Mouse (Mus musculus) ES-Bruce4 (cell line): ENCODE measurements at regions not wholly inside any gene's neighbourhood (a gene's known extent, or its start where the extent isn't known, plus 50 kb on each side); places are given as distances from the start of the nearest gene placed in this dataset.

ENCODE experiments used
- H3K27ac ChIP-seq: 2 replicates; pipeline ENCODE4 v1.5.1; 2012; ENCODE audit warnings: low read length, inconsistent platforms; ENCODE audit not compliant: insufficient read depth
- H3K27me3 ChIP-seq: 2 replicates; pipeline ENCODE4 v1.6.1; 2012; ENCODE audit warnings: mild to moderate bottlenecking, low read length, inconsistent platforms; ENCODE audit not compliant: control insufficient read depth, poor library complexity, insufficient read depth, severe bottlenecking
- H3K36me3 ChIP-seq: 2 replicates; pipeline ENCODE4 v1.6.1; 2012; ENCODE audit warnings: inconsistent platforms, mild to moderate bottlenecking, low read length, moderate library complexity; ENCODE audit not compliant: control insufficient read depth, poor library complexity, insufficient read depth, severe bottlenecking
- H3K4me1 ChIP-seq: one replicate; pipeline ENCODE4 v1.8.1; 2011; ENCODE audit warnings: low read length; ENCODE audit not compliant: control insufficient read depth, insufficient read depth
- H3K4me3 ChIP-seq: 2 replicates; pipeline ENCODE4 v1.5.1; 2011; ENCODE audit warnings: low read depth, mild to moderate bottlenecking, low read length
- H3K9ac ChIP-seq: 2 replicates; pipeline ENCODE4 v1.6.1; 2012; ENCODE audit warnings: low read depth, mild to moderate bottlenecking, inconsistent platforms; ENCODE audit not compliant: poor library complexity, severe bottlenecking
- H3K9me3 ChIP-seq: replicated peaks from 2 replicates; pipeline ENCODE4 v1.6.1; 2012; ENCODE audit warnings: mild to moderate bottlenecking, low read length, inconsistent platforms; ENCODE audit not compliant: control insufficient read depth, poor library complexity, insufficient read depth, severe bottlenecking
- CTCF ChIP-seq: IDR thresholded peaks from one replicate; pipeline ENCODE4 v1.8.1; 2011; ENCODE audit warnings: low read depth, low read length
- EP300 ChIP-seq: IDR thresholded peaks from 2 replicates; pipeline ENCODE4 v1.6.1; 2011; ENCODE audit warnings: low read depth, low read length; ENCODE audit not compliant: insufficient read depth
- POLR2A ChIP-seq: IDR thresholded peaks from one replicate; pipeline ENCODE4 v1.8.1; 2011; ENCODE audit warnings: low read length; ENCODE audit not compliant: insufficient read depth

DNA sequence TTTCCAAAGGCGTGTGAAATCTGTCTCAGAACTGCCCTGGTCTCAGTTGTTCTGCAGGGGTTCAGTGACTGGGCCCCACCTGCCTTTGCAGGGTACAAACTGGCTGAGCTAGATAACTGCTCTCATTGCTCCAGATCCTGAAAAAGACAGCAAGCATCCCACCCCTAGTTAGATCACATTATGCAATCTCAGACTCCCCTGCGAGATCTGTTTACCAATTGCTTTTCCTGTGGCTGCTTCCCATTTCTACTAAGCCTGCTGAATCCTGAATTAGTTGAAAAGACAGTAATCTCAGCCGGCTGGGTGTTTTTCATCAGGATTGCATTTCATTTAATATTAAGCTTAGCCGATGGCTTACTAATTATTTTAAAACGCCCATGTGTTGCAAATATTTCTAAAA is 531.2 kb upstream of the Gm19410 start:
- no peak overlapping the region for H3K27ac ChIP-seq
- no peaks in the 10 kb centered on the region for H3K9me3 ChIP-seq
- no peaks in the 10 kb centered on the region for H3K36me3 ChIP-seq
- no peak overlapping the region for H3K9ac ChIP-seq
- H3K27me3 ChIP-seq = no peaks in the 10 kb centered on the region
- TF ChIP-seq POLR2A (no peak), CTCF (no peak), EP300 (no peak)
- no peak overlapping the region for H3K4me3 ChIP-seq
- H3K4me1 ChIP-seq = no peaks in the 10 kb centered on the region

DNA sequence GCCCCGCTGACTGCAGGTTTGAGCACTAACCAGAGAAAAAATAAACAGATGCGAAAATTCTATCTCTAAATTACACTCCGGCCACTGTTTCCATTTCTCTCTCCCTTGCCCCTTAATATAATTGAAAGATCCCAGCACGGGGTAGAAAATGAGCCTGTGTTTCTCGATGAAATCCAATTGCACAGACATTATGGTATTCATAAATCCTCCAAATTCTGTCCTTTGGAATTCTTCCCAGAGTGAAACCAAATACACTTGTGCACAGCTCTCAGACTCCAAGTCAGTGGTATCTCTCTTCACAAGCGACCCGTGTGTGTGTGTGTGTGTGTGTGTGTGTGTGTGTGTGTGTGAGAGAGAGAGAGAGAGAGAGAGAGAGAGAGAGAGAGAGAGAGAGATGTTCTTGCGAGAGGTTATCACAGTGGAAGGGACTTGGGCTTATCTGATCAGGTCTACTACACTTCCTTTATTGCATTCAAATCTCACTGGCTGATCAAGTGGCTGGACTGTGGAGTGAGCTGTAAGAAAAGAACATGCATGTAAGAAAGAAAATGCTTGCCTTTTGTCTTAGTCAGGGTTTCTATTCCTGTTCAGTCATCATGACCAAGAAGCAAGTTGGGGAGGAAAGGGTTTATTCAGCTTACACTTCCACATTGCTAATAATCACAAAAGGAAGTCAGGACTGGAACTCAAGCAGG is 529.6 kb upstream of the Gm19410 start:
- Histone ChIP-seq H3K4me1 (no peaks in the 10 kb centered on the region), H3K36me3 (no peaks in the 10 kb centered on the region), H3K9me3 (no peaks in the 10 kb centered on the region), H3K9ac (no peak overlapping the region), H3K4me3 (no peak overlapping the region), H3K27ac (no peak overlapping the region), H3K27me3 (no peaks in the 10 kb centered on the region)
- no peak for TF ChIP-seq CTCF
- TF ChIP-seq EP300 = no peak
- no peak for TF ChIP-seq POLR2A

DNA sequence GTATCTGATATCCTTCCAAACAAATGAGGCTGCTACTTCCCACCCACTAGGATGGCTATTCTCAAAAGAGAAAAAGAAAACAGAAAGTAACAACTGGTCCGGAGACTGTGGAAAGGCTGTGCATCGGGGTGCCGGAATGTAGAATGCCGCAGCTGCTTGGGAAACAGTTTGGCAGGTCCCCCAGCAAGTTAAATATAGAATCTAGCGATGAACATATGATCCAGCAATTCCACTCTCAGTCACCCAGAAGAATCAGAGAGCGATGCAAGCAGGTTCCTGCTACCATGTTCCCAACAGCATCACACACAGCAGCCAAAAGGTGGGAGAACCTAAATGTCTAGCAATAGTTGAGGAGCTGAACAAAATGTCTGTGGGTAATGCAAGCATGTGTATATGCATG is 528.3 kb upstream of the Gm19410 start:
- H3K4me3 ChIP-seq = no peak overlapping the region
- H3K9me3 ChIP-seq = no peaks in the 10 kb centered on the region
- no peak overlapping the region for H3K27ac ChIP-seq
- no peaks in the 10 kb centered on the region for H3K4me1 ChIP-seq
- no peaks in the 10 kb centered on the region for H3K36me3 ChIP-seq
- H3K9ac ChIP-seq = no peak overlapping the region
- TF ChIP-seq EP300 (no peak), CTCF (no peak), POLR2A (no peak)
- H3K27me3 ChIP-seq = no peaks in the 10 kb centered on the region

DNA sequence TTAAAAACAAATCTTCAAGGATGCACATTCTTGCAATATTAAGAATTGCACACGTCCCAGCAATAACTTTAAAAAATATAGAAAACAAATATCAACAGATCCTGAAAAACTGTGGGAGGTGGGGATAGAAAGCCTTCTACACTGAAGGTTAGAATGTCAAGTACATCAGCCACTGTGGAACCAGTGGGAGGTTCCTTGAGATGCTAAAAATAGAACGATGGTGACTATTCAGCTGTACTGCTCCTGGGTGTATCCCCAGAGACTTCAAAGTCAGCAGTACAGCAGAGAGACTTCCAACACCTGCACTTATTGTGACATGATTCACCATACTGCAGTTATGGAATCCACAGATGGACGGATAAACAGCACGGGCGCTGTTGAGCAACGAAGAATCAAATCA is 524.7 kb upstream of the Gm19410 start:
- Histone ChIP-seq H3K36me3 (no peaks in the 10 kb centered on the region), H3K9ac (no peak overlapping the region), H3K9me3 (no peaks in the 10 kb centered on the region), H3K27me3 (no peaks in the 10 kb centered on the region), H3K27ac (no peak overlapping the region), H3K4me1 (peaks cover 2% of the 10 kb centered on the region), H3K4me3 (no peak overlapping the region)
- TF ChIP-seq EP300 (no peak), POLR2A (no peak), CTCF (no peak)

DNA sequence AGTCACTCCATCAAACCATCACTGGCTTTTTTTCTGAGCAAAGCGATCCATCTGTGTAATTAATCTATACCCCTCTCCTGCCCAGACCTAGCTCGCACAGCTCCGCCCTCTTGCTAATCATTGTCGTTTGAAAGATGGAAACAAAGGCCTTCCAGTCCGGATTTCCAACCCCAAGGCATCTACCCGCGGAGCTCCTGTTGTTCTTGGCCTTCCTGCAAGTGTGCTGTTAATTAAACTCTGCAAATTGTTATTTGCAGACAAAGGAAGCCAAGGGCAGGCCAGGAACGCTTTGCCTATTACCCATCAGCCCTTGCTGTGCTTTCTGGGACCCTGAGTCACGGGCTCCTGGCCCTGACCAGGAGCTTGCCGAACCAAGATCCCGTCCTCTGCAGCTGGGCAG is 522.0 kb upstream of the Gm19410 start:
- H3K4me3 ChIP-seq = no peak overlapping the region
- TF ChIP-seq EP300 = no peak
- no peak for TF ChIP-seq POLR2A
- no peak for TF ChIP-seq CTCF
- no peak overlapping the region for H3K27ac ChIP-seq
- peaks cover 2% of the 10 kb centered on the region for H3K4me1 ChIP-seq
- no peaks in the 10 kb centered on the region for H3K27me3 ChIP-seq
- no peaks in the 10 kb centered on the region for H3K9me3 ChIP-seq
- H3K36me3 ChIP-seq = no peaks in the 10 kb centered on the region
- no peak overlapping the region for H3K9ac ChIP-seq

DNA sequence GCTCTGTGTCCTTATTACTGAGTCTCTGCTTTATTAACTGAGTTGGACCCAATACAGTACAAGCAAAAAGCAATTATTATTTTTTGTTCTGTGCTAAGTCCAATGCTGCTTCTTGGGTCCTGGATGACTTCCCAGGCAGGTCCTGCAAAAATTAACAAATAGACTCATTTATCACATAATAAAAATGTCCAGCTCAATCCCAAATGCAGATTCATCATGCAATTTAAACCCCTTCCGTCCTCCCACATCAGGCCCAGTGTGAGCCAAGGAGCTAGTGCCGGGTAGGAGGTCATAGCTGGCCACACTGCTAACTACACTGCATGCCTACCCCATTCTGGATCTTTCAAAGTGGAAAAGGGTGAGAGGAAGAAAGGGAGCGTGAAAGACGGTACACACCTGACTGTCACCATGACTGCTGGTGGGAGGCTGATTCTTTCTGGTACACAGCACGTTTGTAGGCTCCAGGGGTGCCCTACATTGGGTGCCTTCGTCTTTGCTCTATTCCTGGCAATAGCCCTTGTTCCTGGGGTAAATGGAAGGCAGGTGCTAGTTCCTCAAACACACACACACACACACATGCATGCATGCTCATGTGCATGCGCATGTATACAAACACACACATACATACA is 515.7 kb upstream of the Gm19410 start:
- Histone ChIP-seq H3K9me3 (no peaks in the 10 kb centered on the region), H3K4me3 (no peak overlapping the region), H3K27me3 (no peaks in the 10 kb centered on the region; the same call in 1 of the 2 replicates), H3K4me1 (no peaks in the 10 kb centered on the region), H3K27ac (no peak overlapping the region), H3K36me3 (no peaks in the 10 kb centered on the region), H3K9ac (no peak overlapping the region)
- TF ChIP-seq EP300 = no peak
- TF ChIP-seq POLR2A = no peak
- no peak for TF ChIP-seq CTCF
